Mouse (Mus musculus) ES-E14 (cell line): ENCODE measurements at regions not wholly inside any gene's neighbourhood (a gene's known extent, or its start where the extent isn't known, plus 50 kb on each side); places are given as distances from the start of the nearest gene placed in this dataset.

Experiments used
- DNase-seq: peaks from one replicate; pipeline ENCODE4 v3.0.0-alpha.2; 2013; ENCODE audit warnings: low read depth, low spot score
- H3K27ac ChIP-seq: 2 replicates; pipeline ENCODE4 v1.5.1; 2012; ENCODE audit warnings: low read depth, mild to moderate bottlenecking, low read length, moderate library complexity, mixed read lengths; ENCODE audit not compliant: poor library complexity, insufficient read depth, severe bottlenecking
- H3K36me3 ChIP-seq: 2 replicates; pipeline ENCODE4 v1.6.1; 2012; ENCODE audit warnings: mild to moderate bottlenecking, low read length, moderate library complexity, mixed read lengths; ENCODE audit not compliant: control insufficient read depth, poor library complexity, insufficient read depth, severe bottlenecking
- H3K4me1 ChIP-seq, 2 experiments: fragments of 150-350 bp in 1 of 2; sonication (generic) in 1 of 2; 2 replicates each; pipeline ENCODE4 v1.6.1; 2012; ENCODE audit warnings: low read length in 2 of 2, mild to moderate bottlenecking in 1 of 2, mixed read lengths in 1 of 2; ENCODE audit not compliant: control insufficient read depth in 2 of 2, insufficient read depth in 2 of 2, poor library complexity in 1 of 2
- H3K4me3 ChIP-seq, 2 experiments: fragments of 150-350 bp in 1 of 2; sonication (generic) in 1 of 2; 2 replicates each; pipeline ENCODE4 v1.5.1; 2012; ENCODE audit warnings: low read length in 2 of 2, low read depth in 1 of 2, mild to moderate bottlenecking in 1 of 2, mixed read lengths in 1 of 2; ENCODE audit not compliant: insufficient read depth in 1 of 2, poor library complexity in 1 of 2, severe bottlenecking in 1 of 2
- H3K9ac ChIP-seq: 2 replicates; pipeline ENCODE4 v1.6.1; 2012; ENCODE audit warnings: low read depth, mild to moderate bottlenecking, low read length, mixed read lengths; ENCODE audit not compliant: poor library complexity, insufficient read depth, severe bottlenecking
- H3K9me3 ChIP-seq: fragments of 150-350 bp; sonication (generic); 2 replicates; pipeline ENCODE4 v1.6.1; 2012; ENCODE audit warnings: low read depth, mild to moderate bottlenecking, low read length; ENCODE audit not compliant: control insufficient read depth, insufficient read depth
- CHD2 ChIP-seq: IDR thresholded peaks from 2 replicates; pipeline ENCODE4 v1.6.1; 2014; ENCODE audit warnings: mild to moderate bottlenecking, low read depth, low read length, inconsistent platforms
- HCFC1 ChIP-seq: IDR thresholded peaks from 2 replicates; pipeline ENCODE4 v1.6.1; 2012; ENCODE audit warnings: low read length, inconsistent platforms, borderline replicate concordance; ENCODE audit not compliant: insufficient read depth
- MAFK ChIP-seq: IDR thresholded peaks from 2 replicates; pipeline ENCODE4 v1.6.1; 2014; ENCODE audit warnings: mild to moderate bottlenecking, low read depth, low read length, inconsistent platforms; ENCODE audit not compliant: insufficient read depth
- ZC3H11A ChIP-seq: IDR thresholded peaks from 2 replicates; pipeline ENCODE4 v1.6.1; 2012; ENCODE audit warnings: low read depth, mild to moderate bottlenecking, inconsistent platforms, low read length, borderline replicate concordance
- ZNF384 ChIP-seq: IDR thresholded peaks from 2 replicates; pipeline ENCODE4 v1.6.1; 2012; ENCODE audit warnings: low read depth, low read length, inconsistent platforms
- in situ Hi-C, 2 experiments: fragments of 600-800 bp; cut with MboI; formaldehyde crosslinking; loops; one replicate each; pipeline ENCODE4 v1.15.1; 2025; ENCODE audit warnings: low sequenced_read_pairs in 2 of 2, inconsistent platforms in 1 of 2; ENCODE audit not compliant: unreplicated experiment in 2 of 2

- H3K27ac ChIP-seq, result peak overlapping the region; percentile 23; the same call in 1 of the 2 replicates
- TF ChIP-seq MAFK, result no peak
- TF ChIP-seq HCFC1, result peak; percentile 46; the same call in 1 of the 2 replicates
- no peak for TF ChIP-seq CHD2
- no peak for TF ChIP-seq ZC3H11A
- in situ Hi-C loops, result loop anchor here (5.0 to 25.0 kb wide), 2 partner anchors 224 to 456 kb away; partner anchors contain the start of genes Cdkal1 (in 1 of the 2) and Uqcrfs1 (in 1 of the 2)
- H3K9ac ChIP-seq, result peak overlapping the region; percentile 13; the same call in 1 of the 2 replicates
- no peaks in the 10 kb centered on the region for H3K9me3 ChIP-seq
- peaks cover 3 to 7% of the 10 kb centered on the region in 2 experiments for H3K4me1 ChIP-seq
- peak overlapping the region in 1 of 2 experiments; percentile 49; a peak in 2 of 4 replicates for H3K4me3 ChIP-seq
- H3K36me3 ChIP-seq, result no peaks in the 10 kb centered on the region
- peak; percentile 78 for DNase-seq
These were observed 55.4 kb upstream of the Mboat1 start for GRCm38 (mm10) chr13:30080705-30081474.

- H3K27ac ChIP-seq, result no peak overlapping the region
- no peak for TF ChIP-seq HCFC1
- TF ChIP-seq ZC3H11A, result no peak
- TF ChIP-seq ZNF384, result no peak
- no peak for TF ChIP-seq CHD2
- no peak for TF ChIP-seq MAFK
- H3K36me3 ChIP-seq, result no peaks in the 10 kb centered on the region
- H3K9ac ChIP-seq, result no peak overlapping the region
- H3K4me1 ChIP-seq, result peaks cover 0 to 4% of the 10 kb centered on the region in 2 experiments; a peak in 2 of 4 replicates
- no peaks in the 10 kb centered on the region for H3K9me3 ChIP-seq
- no peak for DNase-seq
- in situ Hi-C loops, result loop anchor here in 1 of 2 experiments (25.0 kb wide), 1 partner anchor 463 kb away; the partner anchor contains the start of gene Uqcrfs1
- H3K4me3 ChIP-seq, result no peak overlapping the region
These were observed 61.7 kb upstream of the Mboat1 start for GRCm38 (mm10) chr13:30074517-30075064.

GRCm38 (mm10) chr13:30074069-30074468 is 62.2 kb upstream of the Mboat1 start:
- H3K4me1 ChIP-seq, result peaks cover 0 to 4% of the 10 kb centered on the region in 2 experiments; a peak in 2 of 4 replicates
- no peak overlapping the region for H3K27ac ChIP-seq
- no peak overlapping the region for H3K4me3 ChIP-seq
- H3K9ac ChIP-seq, result no peak overlapping the region
- in situ Hi-C loops, result no loop called here
- no peaks in the 10 kb centered on the region for H3K9me3 ChIP-seq
- TF ChIP-seq ZNF384 (no peak), HCFC1 (no peak), CHD2 (no peak), MAFK (no peak), ZC3H11A (no peak)
- no peak for DNase-seq
- H3K36me3 ChIP-seq, result no peaks in the 10 kb centered on the region

GRCm38 (mm10) chr13:30069397-30069796 is 66.9 kb upstream of the Mboat1 start:
- Histone ChIP-seq H3K27ac (peak overlapping the region; percentile 57; the same call in 1 of the 2 replicates), H3K9ac (no peak overlapping the region), H3K36me3 (no peaks in the 10 kb centered on the region), H3K9me3 (no peaks in the 10 kb centered on the region), H3K4me3 (no peak overlapping the region), H3K4me1 (peaks cover 3 to 11% of the 10 kb centered on the region in 2 experiments; a peak in 3 of 4 replicates)
- TF ChIP-seq CHD2, result no peak
- no peak for TF ChIP-seq MAFK
- no peak for TF ChIP-seq ZC3H11A
- no peak for TF ChIP-seq HCFC1
- no peak for TF ChIP-seq ZNF384
- in situ Hi-C loops, result no loop called here
- DNase-seq, result no peak
